Mouse (Mus musculus) neural tube, embryonic 15.5 days (tissue): Measurements from ENCODE around the gene Xrcc3. TPM values are rescaled to one million over a fixed set of nuclear protein-coding genes. Genes with fewer than 3 reads are reported as not detected.

Source experiments
- ATAC-seq: fragments of 200-750 bp; cut with Nextera tagmentation; 2 replicates; pipeline ENCODE4 v1.8.0; 2017; ENCODE audit warnings: mild to moderate bottlenecking, moderate TSS enrichment, moderate library complexity; ENCODE audit not compliant: low FRiP score
- H3K27ac ChIP-seq: fragments of 300-500 bp; sonication (generic); replicated peaks from 2 replicates; pipeline ENCODE4 v1.5.1; 2015; ENCODE audit warnings: mild to moderate bottlenecking, inconsistent platforms
- H3K27me3 ChIP-seq: fragments of 300-500 bp; sonication (generic); replicated peaks from 2 replicates; pipeline ENCODE4 v1.6.1; 2015; ENCODE audit warnings: inconsistent platforms
- H3K36me3 ChIP-seq: fragments of 300-500 bp; sonication (generic); 2 replicates; pipeline ENCODE4 v1.6.1; 2015; ENCODE audit warnings: inconsistent platforms
- H3K4me1 ChIP-seq: fragments of 300-500 bp; sonication (generic); 2 replicates; pipeline ENCODE4 v1.6.1; 2015; ENCODE audit warnings: inconsistent platforms
- H3K4me2 ChIP-seq: fragments of 300-500 bp; sonication (generic); 2 replicates; pipeline ENCODE4 v1.6.1; 2015; ENCODE audit warnings: inconsistent platforms, mild to moderate bottlenecking, moderate library complexity
- H3K4me3 ChIP-seq: fragments of 300-500 bp; sonication (generic); replicated peaks from 2 replicates; pipeline ENCODE4 v1.5.1; 2015; ENCODE audit warnings: mild to moderate bottlenecking, inconsistent platforms
- H3K9ac ChIP-seq: fragments of 300-500 bp; sonication (generic); replicated peaks from 2 replicates; pipeline ENCODE4 v1.6.1; 2015; ENCODE audit warnings: mild to moderate bottlenecking, inconsistent platforms
- H3K9me3 ChIP-seq: fragments of 300-500 bp; sonication (generic); replicated peaks from 2 replicates; pipeline ENCODE4 v1.6.1; 2016; ENCODE audit warnings: inconsistent platforms
- WGBS: fragments of 180-500 bp; shearing (Covaris S2); methylation state at CpG from one replicate; pipeline ENCODE4 v1.1.7; 2015; ENCODE audit warnings: mixed read lengths; 5-methylcytosine and 5-hydroxymethylcytosine counted together
- polyA plus RNA-seq: library from polyadenylated mRNA; unstranded; fragments of >200 nt; fragmentation: Nextera tagmentation; extraction: Ambion mirVana; gene quantifications from 2 replicates; pipeline ENCODE4 v1.2.1, GENCODE M21; 2015

Gene Xrcc3
- polyA plus RNA-seq, 1 experiment from 2014 or later, result 2.5 TPM

- Histone ChIP-seq H3K9me3 (no peaks in the 10 kb centered on the region), H3K4me3 (no peak overlapping the region), H3K9ac (no peak overlapping the region), H3K27me3 (no peaks in the 10 kb centered on the region), H3K36me3 (peaks cover 29% of the 10 kb centered on the region), H3K4me1 (peaks cover 35% of the 10 kb centered on the region), H3K4me2 (no peak overlapping the region), H3K27ac (peak overlapping the region; percentile 64)
- 44% methylated on average over 8 of the region's 9 CpGs for WGBS
- ATAC-seq, result no peak
These were observed 43.7 kb downstream of the Xrcc3 start for GRCm38 (mm10) chr12:111769816-111770577.

GRCm38 (mm10) chr12:111769306-111769705 lies 44.4 kb downstream of the Xrcc3 start:
- Histone ChIP-seq H3K4me2 (no peak overlapping the region), H3K4me3 (no peak overlapping the region), H3K4me1 (peaks cover 38% of the 10 kb centered on the region), H3K9me3 (no peaks in the 10 kb centered on the region), H3K36me3 (peaks cover 22% of the 10 kb centered on the region), H3K9ac (no peak overlapping the region), H3K27me3 (no peaks in the 10 kb centered on the region), H3K27ac (peak overlapping the region; percentile 64)
- WGBS, result 29% methylated on average over 10 of the region's 10 CpGs
- no peak for ATAC-seq

- Histone ChIP-seq H3K27ac (no peak overlapping the region), H3K27me3 (no peaks in the 10 kb centered on the region), H3K4me2 (no peak overlapping the region), H3K9ac (no peak overlapping the region), H3K9me3 (no peaks in the 10 kb centered on the region), H3K4me1 (peaks cover 43% of the 10 kb centered on the region), H3K36me3 (peaks cover 13% of the 10 kb centered on the region), H3K4me3 (no peak overlapping the region)
- 93% methylated on average over 10 of the region's 10 CpGs for WGBS
- ATAC-seq, result no peak
These were observed 45.2 kb downstream of the Xrcc3 start for GRCm38 (mm10) chr12:111768322-111768928.

- H3K4me1 ChIP-seq, result peaks cover 59% of the 10 kb centered on the region
- H3K27me3 ChIP-seq, result no peaks in the 10 kb centered on the region
- peak overlapping the region; percentile 33 for H3K27ac ChIP-seq
- no peak overlapping the region for H3K9ac ChIP-seq
- no peak overlapping the region for H3K4me3 ChIP-seq
- H3K36me3 ChIP-seq, result no peaks in the 10 kb centered on the region
- ATAC-seq, result no peak
- WGBS, result 25% methylated on average over 16 of the region's 16 CpGs
- no peaks in the 10 kb centered on the region for H3K9me3 ChIP-seq
- peak overlapping the region; percentile 15 for H3K4me2 ChIP-seq
These were observed 47.1 kb downstream of the Xrcc3 start for GRCm38 (mm10) chr12:111766313-111767236.

- Histone ChIP-seq H3K27ac (no peak overlapping the region), H3K27me3 (no peaks in the 10 kb centered on the region), H3K4me3 (no peak overlapping the region), H3K9me3 (no peaks in the 10 kb centered on the region), H3K4me2 (no peak overlapping the region), H3K4me1 (peaks cover 71% of the 10 kb centered on the region), H3K9ac (no peak overlapping the region), H3K36me3 (no peaks in the 10 kb centered on the region)
- WGBS, result 88% methylated on average over 13 of the region's 13 CpGs
- ATAC-seq, result no peak
These were observed 50.9 kb downstream of the Xrcc3 start for GRCm38 (mm10) chr12:111762620-111763280.

GRCm38 (mm10) chr12:111760306-111760908 lies 53.3 kb downstream of the Xrcc3 start:
- Histone ChIP-seq H3K4me1 (peaks cover 58% of the 10 kb centered on the region), H3K4me2 (peak overlapping the region; percentile 81), H3K36me3 (no peaks in the 10 kb centered on the region), H3K4me3 (peak overlapping the region; percentile 90), H3K9me3 (no peaks in the 10 kb centered on the region), H3K27ac (no peak overlapping the region), H3K9ac (peak overlapping the region; percentile 81; the same call in 1 of the 2 replicates), H3K27me3 (no peaks in the 10 kb centered on the region)
- 66% methylated on average over 7 of the region's 7 CpGs for WGBS
- ATAC-seq, result no peak

GRCm38 (mm10) chr12:111759176-111760061 lies 54.3 kb downstream of the Xrcc3 start:
- Histone ChIP-seq H3K9ac (peak overlapping the region; percentile 81), H3K27me3 (no peaks in the 10 kb centered on the region), H3K9me3 (no peaks in the 10 kb centered on the region), H3K36me3 (no peaks in the 10 kb centered on the region), H3K27ac (peak overlapping the region; percentile 90), H3K4me3 (peak overlapping the region; percentile 90), H3K4me2 (peak overlapping the region; percentile 81), H3K4me1 (peaks cover 54% of the 10 kb centered on the region)
- peak; percentile 71 for ATAC-seq
- under 1% methylated on average over 35 of the region's 35 CpGs for whole genome bisulfite sequencing

GRCm38 (mm10) chr12:111758381-111759175 lies 55.1 kb downstream of the Xrcc3 start, which contains the start of gene Klc1:
Klc1 (plus strand) TSS chr12:111758849.
- H3K36me3 ChIP-seq, result no peaks in the 10 kb centered on the region
- peaks cover 48% of the 10 kb centered on the region for H3K4me1 ChIP-seq
- peak within 1 kb of the TSS; percentile 90 for H3K4me3 ChIP-seq
- peak; percentile 92 for ATAC-seq
- peak within 1 kb of the TSS; percentile 81 for H3K9ac ChIP-seq
- H3K27me3 ChIP-seq, result no peaks in the 10 kb centered on the region
- H3K9me3 ChIP-seq, result no peaks in the 10 kb centered on the region
- under 1% methylated on average over 82 of the region's 85 CpGs for WGBS
- peak within 1 kb of the TSS; percentile 90 for H3K27ac ChIP-seq
- H3K4me2 ChIP-seq, result peak within 1 kb of the TSS; percentile 81

GRCm38 (mm10) chr12:111757561-111758325 lies 55.9 kb downstream of the Xrcc3 start:
- Histone ChIP-seq H3K27ac (peak overlapping the region; percentile 90), H3K9ac (peak overlapping the region; percentile 81), H3K36me3 (no peaks in the 10 kb centered on the region), H3K9me3 (no peaks in the 10 kb centered on the region), H3K4me3 (peak overlapping the region; percentile 90), H3K27me3 (no peaks in the 10 kb centered on the region), H3K4me2 (peak overlapping the region; percentile 81), H3K4me1 (peaks cover 43% of the 10 kb centered on the region)
- WGBS, result 39% methylated on average over 10 of the region's 10 CpGs
- ATAC-seq, result peak; percentile 0; the same call in 1 of the 2 replicates
